In the genomic region with DNA sequence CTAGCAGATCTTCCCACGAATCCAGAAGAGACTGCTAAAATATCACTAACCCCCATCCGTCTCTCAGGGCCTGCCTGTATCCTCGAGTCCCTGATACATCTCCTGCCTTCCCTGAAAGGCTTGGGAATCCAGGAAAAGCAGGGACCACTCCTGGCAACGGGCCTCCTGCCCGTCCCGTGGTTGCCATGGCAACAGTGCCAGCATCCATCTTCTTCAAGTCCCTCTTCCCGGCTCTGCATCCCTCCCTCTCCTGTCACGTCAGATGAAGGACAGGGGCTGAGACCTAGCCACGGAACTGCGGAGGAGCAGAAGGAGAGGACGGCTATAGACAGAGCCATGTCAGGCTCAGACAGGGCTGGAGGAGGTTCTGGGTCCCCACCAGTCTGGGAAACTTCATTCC, we compare ENCODE assay signal across 11 mouse cellular contexts.
DNase-seq lines count a peak whose midpoint lies in the region; ATAC-seq and TF ChIP-seq lines count a peak whose summit lies in the region.
"Had no signal": no experiment of that assay in that cellular context is flagged by ENCODE, and none has a peak within 500 bp of the region (broad histone marks: within the 10 kb centered on the region; RNA-seq: fewer than 3 reads in every experiment).

No protein-coding gene starts in this region.

- ATAC-seq in neural tube, embryonic 11.5 days (ENCODE audit: insufficient read depth, low FRiP score, low TSS enrichment), result peak; percentile 45; the same call in 1 of the 2 replicates

- no peaks in the 10 kb centered on the region for H3K4me1 ChIP-seq in neural tube, embryonic 11.5 days (ENCODE audit: control insufficient read depth, insufficient read depth, low read length)
- no peaks in the 10 kb centered on the region for H3K4me1 ChIP-seq in thymus, adult 2 months (replicated peaks; ENCODE audit: control insufficient read depth, insufficient read depth, low read length)
- H3K4me1 ChIP-seq: embryonic facial prominence, embryonic 12.5 days had no signal

- H3K9me3 ChIP-seq in neural tube, embryonic 11.5 days (ENCODE audit: control insufficient read depth, low read length), result no peaks in the 10 kb centered on the region
- H3K9me3 ChIP-seq: embryonic facial prominence, embryonic 12.5 days had no signal

- no peak overlapping the region for H3K9ac ChIP-seq in neural tube, embryonic 11.5 days (ENCODE audit: low read length)
- H3K9ac ChIP-seq: embryonic facial prominence, embryonic 12.5 days had no signal

- no peak for TF ChIP-seq CTCF in thymus, adult 2 months (IDR thresholded peaks at IDR 0.05; ENCODE audit: borderline replicate concordance, control insufficient read depth, extremely low read depth, insufficient read depth, low read length, poor library complexity)

- intact Hi-C loops in gastrocnemius, postnatal 36 days (cut with DNase I), result no loop called here

- no peak for TF ChIP-seq POLR2A in thymus, adult 2 months (IDR thresholded peaks at IDR 0.05; ENCODE audit: control insufficient read depth, extremely low read depth, insufficient read depth, low read length, poor library complexity)

- H3K27me3 ChIP-seq in neural tube, embryonic 11.5 days (ENCODE audit: control insufficient read depth, insufficient read depth, low read length), result no peaks in the 10 kb centered on the region
- H3K27me3 ChIP-seq in thymus, adult 2 months (ENCODE audit: control insufficient read depth, insufficient read depth, low read length), result no peaks in the 10 kb centered on the region
- H3K27me3 ChIP-seq: CH12.LX; embryonic facial prominence, embryonic 12.5 days had no signal

- H3K4me2 ChIP-seq in neural tube, embryonic 11.5 days (ENCODE audit: low read depth), result no peak overlapping the region
- H3K4me2 ChIP-seq: embryonic facial prominence, embryonic 12.5 days had no signal

- H3K4me3 ChIP-seq in neural tube, embryonic 11.5 days (ENCODE audit: low read depth, low read length), result no peak overlapping the region
- H3K4me3 ChIP-seq in thymus, adult 2 months (ENCODE audit: control insufficient read depth, insufficient read depth, low read length), result no peak overlapping the region
- H3K4me3 ChIP-seq: embryonic facial prominence, embryonic 12.5 days had no signal

- no peak overlapping the region for H3K27ac ChIP-seq in neural tube, embryonic 11.5 days (ENCODE audit: low read depth, low read length)
- no peak overlapping the region for H3K27ac ChIP-seq in thymus, adult 2 months (ENCODE audit: control insufficient read depth, insufficient read depth, low read length)
- H3K27ac ChIP-seq: embryonic facial prominence, embryonic 12.5 days had no signal

- WGBS in neural tube, embryonic 11.5 days, result 38% methylated on average over 11 of the region's 11 CpGs
- WGBS in thymus, adult 2 months, result 69% methylated on average over 11 of the region's 11 CpGs

- no peaks in the 10 kb centered on the region for H3K36me3 ChIP-seq in neural tube, embryonic 11.5 days (ENCODE audit: control insufficient read depth, insufficient read depth, low read length)
- H3K36me3 ChIP-seq in thymus, adult 2 months (ENCODE audit: control insufficient read depth, insufficient read depth, low read length), result no peaks in the 10 kb centered on the region
- H3K36me3 ChIP-seq: embryonic facial prominence, embryonic 12.5 days had no signal

- peak; percentile 55 for DNase-seq in embryo, embryonic 10.5 days (ENCODE audit: low spot score)
- DNase-seq in frontal cortex, adult 2 months (ENCODE audit: extremely low spot score in 1 of 2, low spot score in 1 of 2), result peak; percentile 18 to 61
- DNase-seq in layer of hippocampus, postnatal 36 days, result peak; percentile 38 to 58
- peak; percentile 78 for DNase-seq in neural tube, embryonic 11.5 days (ENCODE audit: low spot score)
- DNase-seq in thymus, adult 2 months, result no peak
- DNase-seq in gastrocnemius, postnatal 36 days, result no peak
- DNase-seq in lung, postnatal 10 days, result no peak
- DNase-seq in gastrocnemius, postnatal 25 days, result no peak
- DNase-seq: thymus, adult 18-20 months had no signal

Comparison
In these comparisons a context has a peak if more than half of its experiments do, and no peak if none do; other contexts are left out.
1. DNase-seq: peak in embryo, embryonic 10.5 days (single experiment), frontal cortex, adult 2 months (2 of 2), layer of hippocampus, postnatal 36 days (2 of 2) and neural tube, embryonic 11.5 days (single experiment); none in thymus, adult 2 months (single experiment), gastrocnemius, postnatal 36 days (0 of 2), lung, postnatal 10 days (single experiment) and gastrocnemius, postnatal 25 days (single experiment).